Mouse (Mus musculus) hindbrain, postnatal 0 days (tissue): ENCODE data around the gene Mical3. TPM values are rescaled to one million over a fixed set of nuclear protein-coding genes. Genes with fewer than 3 reads are reported as not detected.
A peak's percentile ranks its signal among the peaks of the same experiment; 100 is the strongest.

ENCODE experiments used
- ATAC-seq: fragments of 200-750 bp; cut with Nextera tagmentation; 2 replicates; pipeline ENCODE4 v1.8.0; 2017; ENCODE audit warnings: mild to moderate bottlenecking, moderate TSS enrichment, moderate library complexity
- DNase-seq: peaks from one replicate; pipeline ENCODE4 v3.0.0-alpha.2; 2015; ENCODE audit warnings: low spot score
- H3K27ac ChIP-seq: fragments of 300-500 bp; sonication (generic); 2 replicates; pipeline ENCODE4 v1.5.1; 2014; ENCODE audit warnings: mild to moderate bottlenecking
- H3K27me3 ChIP-seq: fragments of 300-500 bp; sonication (generic); 2 replicates; pipeline ENCODE4 v1.6.1; 2014; ENCODE audit warnings: low read length, mixed read lengths; ENCODE audit not compliant: insufficient read depth
- H3K36me3 ChIP-seq: fragments of 300-500 bp; sonication (generic); 2 replicates; pipeline ENCODE4 v1.6.1; 2014; ENCODE audit warnings: low read length, mixed read lengths; ENCODE audit not compliant: insufficient read depth
- H3K4me1 ChIP-seq: fragments of 300-500 bp; sonication (generic); 2 replicates; pipeline ENCODE4 v1.6.1; 2014; ENCODE audit warnings: antibody characterized with exemption, low read length, mixed read lengths; ENCODE audit not compliant: insufficient read depth
- H3K4me2 ChIP-seq: fragments of 300-500 bp; sonication (generic); 2 replicates; pipeline ENCODE4 v1.6.1; 2014; ENCODE audit warnings: low read depth, mild to moderate bottlenecking, low read length, moderate library complexity, mixed read lengths
- H3K4me3 ChIP-seq: fragments of 300-500 bp; sonication (generic); 2 replicates; pipeline ENCODE4 v1.5.1; 2014; ENCODE audit warnings: low read length
- H3K9ac ChIP-seq: fragments of 300-500 bp; sonication (generic); replicated peaks from 2 replicates; pipeline ENCODE4 v1.6.1; 2014; ENCODE audit warnings: mild to moderate bottlenecking, low read length, moderate library complexity, mixed read lengths
- H3K9me3 ChIP-seq: fragments of 300-500 bp; sonication (generic); 2 replicates; pipeline ENCODE4 v1.6.1; 2016; ENCODE audit warnings: low read length, mixed read lengths
- CTCF ChIP-seq: IDR thresholded peaks from 2 replicates; pipeline ENCODE4 v1.5.1; 2016; ENCODE audit warnings: antibody characterized with exemption, control low read depth, low read depth
- WGBS: fragments of 180-500 bp; shearing (Covaris S2); extraction: QIAGEN DNeasy Blood & Tissue Kit; methylation state at CpG from one replicate; pipeline ENCODE4 v1.1.7; 2014; 5-methylcytosine and 5-hydroxymethylcytosine counted together
- polyA plus RNA-seq: library from polyadenylated mRNA; unstranded; fragments of >200 nt; fragmentation: Nextera tagmentation; extraction: Ambion mirVana; gene quantifications from 2 replicates; pipeline ENCODE4 v1.2.1, GENCODE M21; 2015
- total RNA-seq: library from RNA; depleted of rRNA; stranded (reverse); fragments of >200 nt; gene quantifications from 2 replicates; pipeline ENCODE4 v1.2.3, GENCODE M21; 2014

The Mical3 gene
- total and polyA plus RNA-seq, 2 experiments from 2014 or later: 19.3 to 60.2 TPM

GRCm38 (mm10) chr6:121105726-121106125 is 25.1 kb downstream of the Mical3 start:
- TF ChIP-seq CTCF: no peak
- no peaks in the 10 kb centered on the region for H3K36me3 ChIP-seq
- H3K4me2 ChIP-seq: no peak overlapping the region
- no peak overlapping the region for H3K4me3 ChIP-seq
- H3K9me3 ChIP-seq: no peaks in the 10 kb centered on the region
- ATAC-seq (no peak), DNase-seq (no peak)
- WGBS: 41% methylated on average over 4 of the region's 4 CpGs
- H3K9ac ChIP-seq: no peak overlapping the region
- H3K4me1 ChIP-seq: peaks cover 9% of the 10 kb centered on the region; the same call in 1 of the 2 replicates
- H3K27ac ChIP-seq: no peak overlapping the region
- H3K27me3 ChIP-seq: no peaks in the 10 kb centered on the region

DNA sequence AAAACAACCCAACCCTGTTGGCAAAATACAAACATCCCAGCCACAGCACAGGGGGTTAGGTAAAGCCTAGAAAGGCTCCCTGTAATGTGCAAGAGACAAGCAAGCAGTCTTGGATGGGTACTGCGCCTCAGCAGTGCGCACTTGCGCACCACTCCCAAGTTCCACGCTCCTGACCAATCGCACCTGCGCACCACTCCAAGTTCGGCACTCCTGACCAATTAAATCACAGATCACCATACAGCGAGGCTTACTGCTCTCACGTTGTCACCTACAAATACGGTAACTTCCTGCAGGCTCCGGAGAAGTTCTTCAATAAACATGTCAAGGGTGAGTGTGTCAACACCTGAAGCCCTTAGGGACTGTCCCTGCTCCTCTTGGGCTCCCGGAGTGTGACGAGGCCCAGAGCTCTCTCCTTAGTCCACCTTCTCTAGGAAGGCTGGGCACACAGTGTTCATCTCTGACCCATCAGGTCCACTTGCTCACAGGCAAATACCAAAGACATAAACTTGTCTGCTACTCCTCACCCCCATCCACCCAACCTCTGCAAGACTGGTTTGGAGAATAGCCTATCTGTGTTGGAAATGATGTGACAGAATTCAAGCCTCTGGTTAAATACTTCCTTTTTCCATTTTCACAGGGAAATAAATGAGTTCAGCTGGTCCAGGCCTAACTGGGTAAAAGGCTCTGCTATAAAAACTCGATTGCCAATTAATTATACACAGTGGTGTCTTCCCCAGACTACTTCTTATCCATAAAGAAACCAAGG is 27.2 kb downstream of the Mical3 start:
- Histone ChIP-seq H3K9me3 (no peaks in the 10 kb centered on the region), H3K4me3 (no peak overlapping the region), H3K27me3 (no peaks in the 10 kb centered on the region), H3K4me1 (peaks cover 13% of the 10 kb centered on the region), H3K9ac (no peak overlapping the region), H3K36me3 (no peaks in the 10 kb centered on the region), H3K27ac (no peak overlapping the region), H3K4me2 (no peak overlapping the region)
- DNase-seq (no peak), ATAC-seq (no peak)
- WGBS: 91% methylated on average over 14 of the region's 14 CpGs
- no peak for TF ChIP-seq CTCF

DNA sequence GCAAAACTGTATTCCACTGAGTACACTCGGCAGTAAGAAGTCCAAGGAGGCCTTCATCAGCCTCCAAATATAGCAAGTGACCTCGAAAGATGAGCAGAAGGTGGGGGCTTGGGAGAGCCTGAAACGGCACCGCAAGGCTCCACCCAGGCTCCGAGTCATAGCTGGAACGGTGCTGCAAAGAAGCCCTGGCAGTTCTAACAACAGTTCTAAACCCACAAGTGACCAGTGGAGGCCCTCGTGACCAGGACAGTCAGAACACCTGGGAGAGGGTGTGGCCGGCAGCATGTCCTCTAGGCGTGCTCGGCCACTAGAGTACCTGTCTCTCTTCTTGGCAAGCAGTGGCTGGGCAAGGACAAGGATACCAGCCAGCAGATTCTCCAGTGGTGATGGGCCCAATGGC is 27.9 kb downstream of the Mical3 start:
- Histone ChIP-seq H3K27ac (no peak overlapping the region), H3K36me3 (no peaks in the 10 kb centered on the region), H3K4me3 (no peak overlapping the region), H3K4me1 (peaks cover 19% of the 10 kb centered on the region), H3K4me2 (no peak overlapping the region), H3K9me3 (no peaks in the 10 kb centered on the region), H3K9ac (no peak overlapping the region), H3K27me3 (no peaks in the 10 kb centered on the region)
- TF ChIP-seq CTCF: no peak
- DNase-seq: no peak
- ATAC-seq: no peak
- WGBS: 75% methylated on average over 10 of the region's 10 CpGs

GRCm38 (mm10) chr6:121102084-121102483 is 28.7 kb downstream of the Mical3 start:
- TF ChIP-seq CTCF: no peak
- H3K27me3 ChIP-seq: no peaks in the 10 kb centered on the region
- DNase-seq (no peak), ATAC-seq (no peak)
- no peak overlapping the region for H3K9ac ChIP-seq
- no peak overlapping the region for H3K4me3 ChIP-seq
- no peak overlapping the region for H3K4me2 ChIP-seq
- H3K9me3 ChIP-seq: no peaks in the 10 kb centered on the region
- no peaks in the 10 kb centered on the region for H3K36me3 ChIP-seq
- no peak overlapping the region for H3K27ac ChIP-seq
- WGBS: 66% methylated on average over 2 of the region's 2 CpGs
- peaks cover 18% of the 10 kb centered on the region for H3K4me1 ChIP-seq

DNA sequence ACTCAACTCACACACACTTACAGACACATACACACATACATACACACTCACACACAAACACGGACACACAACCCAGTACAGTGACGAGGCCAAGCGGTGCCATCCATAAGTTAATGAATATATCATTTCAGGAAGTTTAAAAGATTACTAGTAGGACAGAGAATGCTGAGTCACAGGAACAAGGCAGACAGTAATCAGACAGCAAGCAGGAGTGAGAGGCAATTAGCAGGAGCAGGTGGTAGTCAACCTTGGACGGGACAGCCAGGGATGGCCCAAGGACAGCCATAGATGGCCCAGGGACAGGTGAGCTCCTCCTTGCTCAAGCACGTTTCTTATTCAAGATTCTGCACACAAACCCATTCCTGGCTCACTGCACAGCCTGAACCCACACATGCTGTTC is 29.6 kb downstream of the Mical3 start:
- no peaks in the 10 kb centered on the region for H3K9me3 ChIP-seq
- 88% methylated on average over 5 of the region's 5 CpGs for WGBS
- H3K27me3 ChIP-seq: no peaks in the 10 kb centered on the region
- H3K4me3 ChIP-seq: no peak overlapping the region
- ATAC-seq: no peak
- TF ChIP-seq CTCF: no peak
- H3K27ac ChIP-seq: no peak overlapping the region
- no peaks in the 10 kb centered on the region for H3K36me3 ChIP-seq
- H3K9ac ChIP-seq: no peak overlapping the region
- H3K4me1 ChIP-seq: peaks cover 17% of the 10 kb centered on the region
- DNase-seq: no peak
- no peak overlapping the region for H3K4me2 ChIP-seq

DNA sequence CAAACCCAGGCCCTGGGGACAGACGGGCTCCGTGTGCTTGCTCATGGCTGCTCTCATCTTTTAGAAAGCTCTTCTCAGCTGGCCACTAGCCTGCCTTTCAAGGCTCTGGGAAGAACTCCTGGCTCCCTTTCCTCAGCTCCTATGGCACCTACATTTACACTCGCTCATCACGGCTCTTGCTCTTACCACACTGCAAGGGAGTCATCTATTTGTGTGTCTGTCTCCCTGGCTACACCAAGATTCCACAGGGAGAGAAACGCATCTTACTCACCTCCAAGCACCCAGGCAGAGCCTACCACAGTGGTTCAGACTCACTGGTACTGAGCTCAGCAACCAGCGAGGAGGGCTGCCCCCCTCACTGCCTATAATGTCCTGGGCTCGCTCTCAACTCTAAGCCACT is 31.0 kb downstream of the Mical3 start:
- ATAC-seq (peak; percentile 4; the same call in 1 of the 2 replicates), DNase-seq (no peak)
- Histone ChIP-seq H3K9ac (0 out of 2 replicates have a peak overlapping the region, but pooled peaks have one; percentile 3), H3K4me2 (no peak overlapping the region), H3K9me3 (no peaks in the 10 kb centered on the region), H3K36me3 (no peaks in the 10 kb centered on the region), H3K27me3 (no peaks in the 10 kb centered on the region), H3K4me1 (peaks cover 14% of the 10 kb centered on the region), H3K4me3 (no peak overlapping the region), H3K27ac (peak overlapping the region; percentile 20; the same call in 1 of the 2 replicates)
- WGBS: 69% methylated on average over 7 of the region's 7 CpGs
- TF ChIP-seq CTCF: no peak

DNA sequence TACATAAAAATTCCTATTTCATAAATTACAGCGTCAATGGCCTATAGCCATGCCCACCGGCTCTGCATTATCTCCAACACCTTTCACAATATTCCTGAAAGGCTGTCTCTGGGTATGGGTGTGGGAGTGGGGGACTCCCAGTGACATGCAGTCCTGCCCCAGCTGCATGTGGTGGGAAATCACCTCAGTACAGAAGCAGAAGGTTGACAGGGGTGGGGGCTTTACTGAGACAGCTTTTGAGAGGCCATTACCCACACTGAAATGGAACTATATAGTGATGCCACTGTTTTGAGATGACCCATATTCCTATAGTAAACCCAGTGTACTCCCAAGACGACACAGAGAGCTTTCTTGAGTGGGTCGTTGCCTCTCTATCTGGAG is 31.6 kb downstream of the Mical3 start:
- WGBS: 82% methylated on average over 4 of the region's 4 CpGs

More for the DNA sequence above, 31.6 kb downstream of the Mical3 start:
- DNase-seq (no peak), ATAC-seq (peak; percentile 24; the same call in 1 of the 2 replicates)
- Histone ChIP-seq H3K4me1 (peaks cover 14% of the 10 kb centered on the region), H3K27me3 (no peaks in the 10 kb centered on the region), H3K27ac (no peak overlapping the region), H3K9me3 (no peaks in the 10 kb centered on the region), H3K4me3 (no peak overlapping the region), H3K9ac (no peak overlapping the region), H3K4me2 (no peak overlapping the region), H3K36me3 (no peaks in the 10 kb centered on the region)
- TF ChIP-seq CTCF: no peak
